Mouse (Mus musculus) heart, postnatal 36 days (tissue): ENCODE results near the gene Iqub. TPM values are rescaled to one million over a fixed set of nuclear protein-coding genes. Genes with fewer than 3 reads are reported as not detected.

Experiments
- DNase-seq, 2 experiments: peaks; one replicate each; pipeline ENCODE4 v3.0.0; 2021 to 2022
- intact Hi-C: fragments of 180-260 bp; cut with DNase I; formaldehyde crosslinking; loops from one replicate; pipeline ENCODE4 v1.15.1; 2025
- total RNA-seq, 2 experiments: library from RNA; stranded (reverse); gene quantifications; 2 replicates each; pipeline ENCODE4 v1.2.3; 2021

Iqub gene
- under 1 TPM; 0.42 to 0.46 TPM for total RNA-seq

- peak; percentile 51 to 68 for DNase-seq
- intact Hi-C loops, result no loop called here
These were observed at the start of gene Iqub for GRCm38 (mm10) chr6:24514552-24515284. Iqub (minus strand) TSS chr6:24515067.

GRCm38 (mm10) chr6:24564081-24564480, 49.2 kb upstream of the Iqub start:
- DNase-seq, result no peak

GRCm38 (mm10) chr6:24555488-24555887, 40.6 kb upstream of the Iqub start:
- no peak for DNase-seq
- intact Hi-C loops, result no loop called here

More at GRCm38 (mm10) chr6:24564081-24564480, 49.2 kb upstream of the Iqub start:
- intact Hi-C loops, result no loop called here

GRCm38 (mm10) chr6:24554427-24555086, 39.7 kb upstream of the Iqub start:
- intact Hi-C loops, result no loop called here
- DNase-seq, result peak in 1 of 2 experiments; percentile 44

GRCm38 (mm10) chr6:24552046-24552445, 37.2 kb upstream of the Iqub start:
- no peak for DNase-seq
- intact Hi-C loops, result no loop called here

GRCm38 (mm10) chr6:24549801-24550200, 34.9 kb upstream of the Iqub start:
- no peak for DNase-seq
- intact Hi-C loops, result no loop called here

- intact Hi-C loops, result no loop called here
- DNase-seq, result no peak
These were observed 32.0 kb upstream of the Iqub start for GRCm38 (mm10) chr6:24546716-24547420.

- DNase-seq, result no peak
- intact Hi-C loops, result no loop called here
These were observed 28.3 kb upstream of the Iqub start for GRCm38 (mm10) chr6:24543119-24543591.

- intact Hi-C loops, result no loop called here
- DNase-seq, result no peak
These were observed 27.5 kb upstream of the Iqub start for GRCm38 (mm10) chr6:24542393-24542792.

GRCm38 (mm10) chr6:24540106-24540505, 25.2 kb upstream of the Iqub start:
- DNase-seq, result no peak
- intact Hi-C loops, result no loop called here

- intact Hi-C loops, result no loop called here
- DNase-seq, result no peak
These were observed 23.6 kb upstream of the Iqub start for GRCm38 (mm10) chr6:24538435-24538834.

GRCm38 (mm10) chr6:24532804-24533203, 17.9 kb upstream of the Iqub start:
- intact Hi-C loops, result no loop called here
- no peak for DNase-seq

- DNase-seq, result peak in 1 of 2 experiments; percentile 23
- intact Hi-C loops, result loop anchor here (1.0 to 2.0 kb wide), 3 partner anchors 38 to 190 kb away; no protein-coding TSS in a partner anchor
These were observed 16.0 kb upstream of the Iqub start for GRCm38 (mm10) chr6:24530711-24531420.

- intact Hi-C loops, result loop anchor here (1.0 to 2.0 kb wide), 2 partner anchors 39 to 191 kb away; no protein-coding TSS in a partner anchor
- peak; percentile 44 to 56 for DNase-seq
These were observed 15.3 kb upstream of the Iqub start for GRCm38 (mm10) chr6:24530166-24530565.

GRCm38 (mm10) chr6:24528064-24528243, 13.1 kb upstream of the Iqub start, which contains the start of gene Asb15:
Asb15 (plus strand) TSS chr6:24528144.
- intact Hi-C loops, result no loop called here
- DNase-seq, result no peak

GRCm38 (mm10) chr6:24527155-24528063, 12.5 kb upstream of the Iqub start, which contains the start of gene Ndufa5:
Ndufa5 (minus strand) TSS chr6:24528013.
- intact Hi-C loops, result loop anchor here (1.0 kb wide), 1 partner anchor 138 kb away; the partner anchor contains the start of gene Wasl
- peak; percentile 85 for DNase-seq

- no peak for DNase-seq
- intact Hi-C loops, result no loop called here
These were observed 10.8 kb upstream of the Iqub start for GRCm38 (mm10) chr6:24525705-24526104.

- intact Hi-C loops, result no loop called here
- DNase-seq, result no peak
These were observed 1.3 kb upstream of the Iqub start for GRCm38 (mm10) chr6:24516197-24516596.

GRCm38 (mm10) chr6:24504141-24504540, 10.7 kb downstream of the Iqub start:
- intact Hi-C loops, result no loop called here
- DNase-seq, result no peak

- intact Hi-C loops, result no loop called here
These were observed 24.5 kb downstream of the Iqub start for GRCm38 (mm10) chr6:24490341-24490740.

More at GRCm38 (mm10) chr6:24490341-24490740, 24.5 kb downstream of the Iqub start:
- no peak for DNase-seq
